Mouse (Mus musculus) CH12.LX (cell line): ENCODE measurements around the gene Tubb1. TPM values are rescaled to one million over a fixed set of nuclear protein-coding genes. Genes with fewer than 3 reads are reported as not detected.

ENCODE experiments used
- DNase-seq: peaks from one replicate; pipeline ENCODE4 v3.0.0-alpha.2; 2013; ENCODE audit errors: extremely low read depth
- H3K27ac ChIP-seq: 2 replicates; pipeline ENCODE4 v1.5.1; 2012; ENCODE audit warnings: low read depth, mild to moderate bottlenecking, control low read depth, moderate library complexity; ENCODE audit not compliant: insufficient read depth
- H3K27me3 ChIP-seq: replicated peaks from 2 replicates; pipeline ENCODE3; 2012; ENCODE audit warnings: inconsistent platforms
- H3K36me3 ChIP-seq, 2 experiments: replicated peaks in 1 of 2; 2 replicates each; pipeline versions ENCODE3 to v1.6.1; 2012; ENCODE audit warnings: inconsistent platforms in 1 of 2, low read length in 1 of 2, mild to moderate bottlenecking in 1 of 2, mixed read lengths in 1 of 2, moderate library complexity in 1 of 2; ENCODE audit not compliant: control insufficient read depth in 1 of 2, insufficient read depth in 1 of 2
- H3K4me1 ChIP-seq, 2 experiments: 2 replicates each; pipeline ENCODE4 v1.6.1; 2012; ENCODE audit warnings: inconsistent platforms in 1 of 2, moderate library complexity in 1 of 2; ENCODE audit not compliant: insufficient read depth in 2 of 2, control insufficient read depth in 1 of 2
- H3K4me2 ChIP-seq: 2 replicates; pipeline ENCODE4 v1.6.1; 2012; ENCODE audit warnings: low read depth, mild to moderate bottlenecking, control low read depth; ENCODE audit not compliant: poor library complexity, insufficient read depth, severe bottlenecking
- H3K4me3 ChIP-seq, 3 experiments: fragments of 150-350 bp in 1 of 3; sonication (generic) in 1 of 3; replicated peaks in 1 of 3; 2 replicates each; pipeline versions ENCODE3 to v1.5.1; 2011 to 2012; ENCODE audit warnings: low read depth in 2 of 3, low read length in 2 of 3, mild to moderate bottlenecking in 2 of 3, moderate library complexity in 2 of 3, control low read depth in 1 of 3, improper control_type of control experiment in 1 of 3, inconsistent platforms in 1 of 3, mixed read lengths in 1 of 3; ENCODE audit not compliant: poor library complexity in 1 of 3
- H3K79me2 ChIP-seq: replicated peaks from 2 replicates; pipeline ENCODE4 v1.6.1; 2012; ENCODE audit warnings: mild to moderate bottlenecking, moderate library complexity; ENCODE audit not compliant: control insufficient read depth, poor library complexity, insufficient read depth, severe bottlenecking; ENCODE audit errors: extremely low read depth
- H3K9ac ChIP-seq: 2 replicates; pipeline ENCODE4 v1.6.1; 2012; ENCODE audit warnings: low read depth, mild to moderate bottlenecking, control low read depth, moderate library complexity; ENCODE audit not compliant: insufficient read depth
- H3K9me3 ChIP-seq: replicated peaks from 2 replicates; pipeline ENCODE3; 2012; ENCODE audit warnings: low read length, inconsistent platforms, mixed read lengths
- BHLHE40 ChIP-seq: IDR thresholded peaks from 2 replicates; pipeline ENCODE4 v1.6.1; 2011; ENCODE audit warnings: mild to moderate bottlenecking, low read depth, low read length, improper control_type of control experiment
- CTCF ChIP-seq, 2 experiments: IDR thresholded peaks in 1 of 2; conservative IDR thresholded peaks in 1 of 2; 2 replicates each; pipeline ENCODE4 v1.5.1; 2011 to 2012; ENCODE audit warnings: low read depth in 2 of 2, low read length in 2 of 2, improper control_type of control experiment in 1 of 2, inconsistent platforms in 1 of 2, mild to moderate bottlenecking in 1 of 2, moderate library complexity in 1 of 2
- EP300 ChIP-seq: IDR thresholded peaks from 2 replicates; pipeline ENCODE4 v1.6.1; 2011; ENCODE audit warnings: low read length, improper control_type of control experiment
- ETS1 ChIP-seq: conservative IDR thresholded peaks from 2 replicates; pipeline ENCODE4 v1.6.1; 2012; ENCODE audit warnings: low read depth, mild to moderate bottlenecking, inconsistent platforms, low read length, improper control_type of control experiment, moderate library complexity
- GABPA ChIP-seq: IDR thresholded peaks from 2 replicates; pipeline ENCODE4 v1.6.1; 2012; ENCODE audit warnings: low read depth, low read length, improper control_type of control experiment, inconsistent platforms; ENCODE audit not compliant: insufficient replicate concordance
- IRF4 ChIP-seq: IDR thresholded peaks from 2 replicates; pipeline ENCODE4 v1.6.1; 2014; ENCODE audit warnings: low read depth, mild to moderate bottlenecking, inconsistent platforms, low read length, improper control_type of control experiment
- JUND ChIP-seq: conservative IDR thresholded peaks from 2 replicates; pipeline ENCODE4 v1.6.1; 2011; ENCODE audit warnings: low read depth, low read length, improper control_type of control experiment
- KAT2A ChIP-seq: IDR thresholded peaks from 2 replicates; pipeline ENCODE4 v1.6.1; 2012; ENCODE audit warnings: low read length, improper control_type of control experiment, inconsistent platforms; ENCODE audit not compliant: insufficient replicate concordance
- MAFK ChIP-seq: IDR thresholded peaks from 2 replicates; pipeline ENCODE4 v1.6.1; 2011; ENCODE audit warnings: low read length, improper control_type of control experiment; ENCODE audit not compliant: insufficient replicate concordance
- MXI1 ChIP-seq: IDR thresholded peaks from 2 replicates; pipeline ENCODE4 v1.6.1; 2011; ENCODE audit warnings: mild to moderate bottlenecking, low read depth, low read length, improper control_type of control experiment
- MYC ChIP-seq: IDR thresholded peaks from 2 replicates; pipeline ENCODE4 v1.6.1; 2011; ENCODE audit warnings: low read depth, mild to moderate bottlenecking, improper control_type of control experiment, low read length
- NELFE ChIP-seq: IDR thresholded peaks from 2 replicates; pipeline ENCODE4 v1.6.1; 2011; ENCODE audit warnings: low read depth, low read length, improper control_type of control experiment
- NRF1 ChIP-seq: IDR thresholded peaks from 2 replicates; pipeline ENCODE4 v1.6.1; 2014; ENCODE audit warnings: low read depth, mild to moderate bottlenecking, inconsistent platforms, low read length, improper control_type of control experiment, moderate library complexity
- POLR2AphosphoS2 ChIP-seq: IDR thresholded peaks from 2 replicates; pipeline ENCODE4 v1.6.1; 2011; ENCODE audit warnings: low read depth, low read length, improper control_type of control experiment
- RCOR1 ChIP-seq: conservative IDR thresholded peaks from 2 replicates; pipeline ENCODE4 v1.6.1; 2012; ENCODE audit warnings: low read depth, mild to moderate bottlenecking, inconsistent platforms, low read length, improper control_type of control experiment
- SMC3 ChIP-seq: IDR thresholded peaks from 2 replicates; pipeline ENCODE4 v1.6.1; 2011; ENCODE audit warnings: low read depth, low read length, improper control_type of control experiment
- TBP ChIP-seq: conservative IDR thresholded peaks from 2 replicates; pipeline ENCODE4 v1.6.1; 2011; ENCODE audit warnings: low read depth, low read length, improper control_type of control experiment
- TCF12 ChIP-seq: IDR thresholded peaks from 2 replicates; pipeline ENCODE4 v1.6.1; 2014; ENCODE audit warnings: low read depth, mild to moderate bottlenecking, inconsistent platforms, low read length, improper control_type of control experiment
- USF1 ChIP-seq: IDR thresholded peaks from 2 replicates; pipeline ENCODE4 v1.6.1; 2014; ENCODE audit warnings: low read depth, mild to moderate bottlenecking, inconsistent platforms, low read length, improper control_type of control experiment
- USF2 ChIP-seq: conservative IDR thresholded peaks from 2 replicates; pipeline ENCODE4 v1.6.1; 2011; ENCODE audit warnings: low read depth, low read length, improper control_type of control experiment
- ZC3H11A ChIP-seq: IDR thresholded peaks from 2 replicates; pipeline ENCODE4 v1.6.1; 2012; ENCODE audit warnings: low read depth, mild to moderate bottlenecking, inconsistent platforms, low read length, improper control_type of control experiment
- ZKSCAN1 ChIP-seq: IDR thresholded peaks from 2 replicates; pipeline ENCODE4 v1.6.1; 2012; ENCODE audit warnings: low read depth, inconsistent platforms, low read length, improper control_type of control experiment, borderline replicate concordance
- ZNF384 ChIP-seq: IDR thresholded peaks from 2 replicates; pipeline ENCODE4 v1.6.1; 2012; ENCODE audit warnings: low read depth, low read length, improper control_type of control experiment, inconsistent platforms
- dilution Hi-C: fragments of 300-500 bp; cut with MboI; formaldehyde crosslinking; loops from 2 replicates; pipeline ENCODE4 v1.14.3; 2020; ENCODE audit warnings: low sequenced_read_pairs; ENCODE audit not compliant: extremely low pct_unique_long_range_greater_than_20kb, extremely low pct_ligation_motif_present
- in situ Hi-C: fragments of 300-500 bp; cut with MboI; formaldehyde crosslinking; loops from 3 replicates; pipeline ENCODE4 v1.14.3; 2019; ENCODE audit warnings: low sequenced_read_pairs, low pct_ligation_motif_present, low pct_unique_long_range_greater_than_20kb, mixed read lengths
- polyA plus RNA-seq: library from polyadenylated mRNA; unstranded; fragments of >175 nt; gene quantifications from 2 replicates; pipeline ENCODE4 v1.2.1, GENCODE M21; 2012; ENCODE audit warnings: low read depth; ENCODE audit not compliant: insufficient read length
- total RNA-seq, 2 experiments: library from RNA; depleted of rRNA; stranded (reverse); fragments of 300-350 nt in 1 of 2; fragments of >200 nt in 1 of 2; gene quantifications; 2 replicates each; pipeline ENCODE4 v1.2.3; 2012 to 2014

Tubb1 gene
- total and polyA plus RNA-seq, 3 experiments: not detected

- no peak for TF ChIP-seq KAT2A
- 0 out of 2 replicates have a peak, but pooled peaks have one; percentile 37 for TF ChIP-seq MYC
- no peak for TF ChIP-seq USF1
- TF ChIP-seq NRF1: no peak
- TF ChIP-seq TBP: no peak
- TF ChIP-seq POLR2AphosphoS2: no peak
- no peak for TF ChIP-seq ZC3H11A
These were observed 6.1 kb upstream of the Tubb1 start (continued) for GRCm38 (mm10) chr2:174444359-174444758.

- in situ Hi-C loops (no loop called here), dilution Hi-C loops (no loop called here)
- H3K27ac ChIP-seq: no peak overlapping the region
- DNase-seq: no peak
- H3K27me3 ChIP-seq: peaks cover 1% of the 10 kb centered on the region
- H3K4me3 ChIP-seq: no peak overlapping the region
- peaks cover 24 to 41% of the 10 kb centered on the region in 2 experiments for H3K4me1 ChIP-seq
- H3K36me3 ChIP-seq: no peaks in the 10 kb centered on the region
- H3K4me2 ChIP-seq: 0 out of 2 replicates have a peak overlapping the region, but pooled peaks have one; percentile 33
- no peak overlapping the region for H3K9ac ChIP-seq
- no peaks in the 10 kb centered on the region for H3K9me3 ChIP-seq
- TF ChIP-seq IRF4 (peak; percentile 67; the same call in 1 of the 2 replicates), BHLHE40 (peak; percentile 65), JUND (0 out of 2 replicates have a peak, but pooled peaks have one; percentile 40), MAFK (peak; percentile 46; the same call in 1 of the 2 replicates), TCF12 (no peak), GABPA (no peak), EP300 (peak; percentile 66), ETS1 (peak; percentile 49; the same call in 1 of the 2 replicates), MXI1 (peak; percentile 6; the same call in 1 of the 2 replicates)
- H3K79me2 ChIP-seq: no peaks in the 10 kb centered on the region
These were observed 5.5 kb upstream of the Tubb1 start for GRCm38 (mm10) chr2:174445018-174445417.

GRCm38 (mm10) chr2:174446492-174446891 lies 4.0 kb upstream of the Tubb1 start:
- no peak for DNase-seq
- Histone ChIP-seq H3K79me2 (no peaks in the 10 kb centered on the region), H3K27ac (no peak overlapping the region), H3K27me3 (peaks cover 1% of the 10 kb centered on the region), H3K4me3 (no peak overlapping the region), H3K9ac (no peak overlapping the region), H3K4me2 (no peak overlapping the region), H3K36me3 (no peaks in the 10 kb centered on the region), H3K4me1 (peaks cover 19 to 30% of the 10 kb centered on the region in 2 experiments), H3K9me3 (no peaks in the 10 kb centered on the region)
- in situ Hi-C loops: no loop called here
- dilution Hi-C loops: no loop called here
- TF ChIP-seq POLR2AphosphoS2: no peak
- no peak for TF ChIP-seq KAT2A
- no peak for TF ChIP-seq NRF1
- TF ChIP-seq USF2: no peak
- TF ChIP-seq CTCF (conservative IDR thresholded peaks at IDR 0.05 in 1 of 2, IDR thresholded peaks at IDR 0.05 in 1 of 2; ENCODE audit: low read depth in 2 of 2, low read length in 2 of 2): no peak
- TF ChIP-seq ZNF384: no peak
- TF ChIP-seq NELFE: no peak
- TF ChIP-seq SMC3: no peak
- TF ChIP-seq ZKSCAN1: no peak
- TF ChIP-seq RCOR1: no peak
